ENCODE assay signal across 16 mouse cellular contexts in the genomic region with DNA sequence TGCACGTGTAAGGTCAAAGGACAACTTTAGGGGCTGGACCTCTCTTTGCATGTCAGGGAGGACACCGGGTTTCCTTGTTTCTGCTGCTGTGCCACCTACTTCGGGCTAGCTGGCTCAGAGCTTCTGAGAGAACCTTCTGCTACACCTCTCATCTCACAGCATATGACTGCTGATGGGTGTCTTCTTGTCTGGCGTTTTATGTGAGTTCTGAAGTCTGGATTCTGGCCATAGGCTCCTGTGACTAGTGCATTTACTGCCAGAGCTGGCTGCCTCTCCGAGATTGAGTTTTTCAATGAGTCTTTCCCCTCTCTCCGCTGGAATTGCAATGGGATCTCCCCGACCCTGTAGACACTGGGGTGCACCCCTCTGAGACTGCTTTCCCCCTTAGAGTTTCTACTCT.
"Had no signal": no experiment of that assay in that cellular context is flagged by ENCODE, and none has a peak within 500 bp of the region (broad histone marks: within the 10 kb centered on the region; RNA-seq: fewer than 3 reads in every experiment).

No protein-coding gene starts in this region.

- H3K27ac ChIP-seq: liver, embryonic 15.5 days; lung, embryonic 15.5 days; macrophage; midbrain, embryonic 13.5 days; midbrain, embryonic 15.5 days; neural tube, embryonic 12.5 days had no signal

- DNase-seq: liver, postnatal 0 days; lung, adult 2 months; lung, postnatal 14 days; lung, postnatal 36 days; right cerebral cortex, postnatal 14 days; spleen, adult 18-20 months; thymus, adult 18-20 months; thymus, postnatal 14 days; thymus, postnatal 36 days had no signal

- H3K4me3 ChIP-seq: liver, embryonic 15.5 days; lung, embryonic 15.5 days; megakaryocyte, embryonic 14.5 days; midbrain, embryonic 13.5 days; midbrain, embryonic 15.5 days; neural tube, embryonic 12.5 days had no signal

- H3K4me1 ChIP-seq: liver, embryonic 15.5 days; megakaryocyte, embryonic 14.5 days; midbrain, embryonic 15.5 days; neural tube, embryonic 12.5 days had no signal

- H3K27me3 ChIP-seq: liver, embryonic 15.5 days; midbrain, embryonic 13.5 days; midbrain, embryonic 15.5 days; neural tube, embryonic 12.5 days had no signal

- H3K36me3 ChIP-seq: liver, embryonic 15.5 days; lung, embryonic 15.5 days; midbrain, embryonic 13.5 days; midbrain, embryonic 15.5 days; neural tube, embryonic 12.5 days had no signal
